Mouse (Mus musculus): ENCODE results near the gene Kmt2a.

Gene Kmt2a

DNA sequence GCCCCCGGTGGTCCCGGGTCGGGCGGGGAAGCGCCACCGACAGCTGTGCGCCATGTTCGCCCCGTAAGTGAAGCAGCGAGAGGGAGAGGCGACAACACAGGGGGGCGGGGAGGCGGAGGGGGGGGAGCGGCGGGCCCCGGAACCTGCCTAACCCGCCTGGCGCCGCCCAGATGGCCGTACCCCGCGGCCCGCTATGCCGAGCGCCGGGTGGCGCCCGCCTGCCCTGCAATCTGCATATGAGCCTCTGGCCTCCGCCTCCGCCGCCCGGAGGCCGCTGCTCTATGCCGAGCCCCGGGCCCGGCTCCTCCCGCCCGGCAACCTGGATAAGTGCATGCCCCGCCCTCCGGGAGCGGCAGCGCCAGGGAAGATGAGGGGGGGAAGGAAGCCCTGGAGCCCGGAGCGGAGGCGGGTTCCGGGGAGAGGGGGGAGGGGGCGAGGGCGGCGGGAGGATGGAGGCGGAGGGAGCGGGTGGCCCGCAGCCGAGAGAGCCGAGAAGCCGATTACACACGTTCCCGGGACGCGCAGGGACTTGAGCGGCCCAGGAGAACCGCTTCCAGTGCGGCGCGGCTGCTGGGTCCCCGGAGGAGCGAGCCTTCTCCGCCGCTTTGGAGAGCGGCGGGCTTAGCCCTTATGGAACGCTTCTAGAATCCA is at the start of gene Kmt2a:
TSS of gene Kmt2a (minus strand) at position 76 of the 651 bp plus-strand sequence.
- CTCF ChIA-PET, result interaction anchor here (0.6 to 1.3 kb wide), 9 partner anchors 15 to 424 kb away, joined by 3 to 8 read pairs (median 5); no protein-coding TSS in a partner anchor
- POLR2A ChIA-PET, result interaction anchor here in 3 of 4 experiments (0.5 to 2.5 kb wide), 34 partner anchors 9 to 1982 kb away, joined by 3 to 11 read pairs (median 5); partner anchors contain the start of genes Atp5l (in 2 of the 3), Ube4a (in 2 of the 3), Arcn1 (in 1 of the 3) and Ift46 (in 1 of the 3)

DNA sequence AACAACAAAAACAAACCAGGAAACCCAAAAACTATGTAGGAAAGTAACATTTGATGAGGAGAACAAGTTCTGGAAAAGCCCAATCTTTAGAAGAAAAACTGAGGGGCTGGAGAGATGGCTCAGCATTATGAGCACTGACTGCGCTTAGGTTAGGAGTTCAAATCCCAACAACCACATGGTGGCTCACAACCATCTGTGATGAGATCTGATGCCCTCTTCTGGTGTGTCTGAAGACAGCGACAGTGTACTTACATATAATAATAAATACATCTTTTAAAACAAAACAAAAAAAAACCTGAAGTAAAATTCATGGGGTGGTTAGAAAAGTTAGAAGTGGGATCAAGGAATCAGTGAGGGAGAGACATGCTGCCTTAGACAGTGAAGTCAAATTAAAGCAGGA is 40.4 kb upstream of the Kmt2a start:
- CTCF ChIA-PET, result interaction anchor here in 1 of 4 experiments (1.3 to 1.7 kb wide), 2 partner anchors 224 to 236 kb away, joined by 4 read pairs; no protein-coding TSS in a partner anchor
- POLR2A ChIA-PET, result interaction anchor here (1.0 to 5.2 kb wide), 12 partner anchors 9 to 428 kb away, joined by 3 to 74 read pairs (median 6); partner anchors contain the start of genes Ube4a (in 3 of the 4), Arcn1 (in 1 of the 4) and Ift46 (in 1 of the 4)

DNA sequence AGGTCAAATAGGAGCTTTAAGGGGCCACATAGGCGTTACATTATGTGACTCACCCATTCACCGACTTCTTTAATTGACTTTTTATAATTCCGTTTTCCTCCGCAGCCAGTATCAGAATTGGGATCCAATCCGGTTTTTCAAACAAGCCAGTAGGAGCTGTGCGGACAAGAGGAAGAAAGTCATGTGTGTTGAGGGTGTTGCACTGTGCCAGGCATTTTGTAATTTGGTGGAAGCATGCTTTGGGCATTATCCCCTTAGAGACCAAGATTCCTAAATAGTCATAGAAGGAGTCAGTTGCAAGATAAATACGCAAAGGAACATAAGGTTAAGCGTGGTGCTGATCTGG is 40.0 kb upstream of the Kmt2a start:
- ChIA-PET POLR2A (interaction anchor here (0.7 to 5.2 kb wide), 27 partner anchors 10 to 491 kb away, joined by 3 to 74 read pairs (median 6); partner anchors contain the start of genes Ube4a (in 4 of the 4), Arcn1 (in 2 of the 4) and Ift46 (in 2 of the 4)), CTCF (interaction anchor here (0.6 to 1.7 kb wide), 9 partner anchors 46 to 269 kb away, joined by 3 to 4 read pairs (median 4); no protein-coding TSS in a partner anchor)

- ChIA-PET CTCF (interaction anchor here (0.6 to 1.9 kb wide), 12 partner anchors 46 to 268 kb away, joined by 3 to 5 read pairs (median 4); no protein-coding TSS in a partner anchor), POLR2A (interaction anchor here (0.6 to 5.2 kb wide), 36 partner anchors 8 to 492 kb away, joined by 3 to 74 read pairs (median 4); partner anchors contain the start of genes Ube4a (in 4 of the 4), Arcn1 (in 2 of the 4) and Ift46 (in 2 of the 4))
These were observed 39.5 kb upstream of the Kmt2a start, which contains the start of gene Atp5l for GRCm38 (mm10) chr9:44920374-44921122. TSS of gene Atp5l (minus strand) at chr9:44920742.

DNA sequence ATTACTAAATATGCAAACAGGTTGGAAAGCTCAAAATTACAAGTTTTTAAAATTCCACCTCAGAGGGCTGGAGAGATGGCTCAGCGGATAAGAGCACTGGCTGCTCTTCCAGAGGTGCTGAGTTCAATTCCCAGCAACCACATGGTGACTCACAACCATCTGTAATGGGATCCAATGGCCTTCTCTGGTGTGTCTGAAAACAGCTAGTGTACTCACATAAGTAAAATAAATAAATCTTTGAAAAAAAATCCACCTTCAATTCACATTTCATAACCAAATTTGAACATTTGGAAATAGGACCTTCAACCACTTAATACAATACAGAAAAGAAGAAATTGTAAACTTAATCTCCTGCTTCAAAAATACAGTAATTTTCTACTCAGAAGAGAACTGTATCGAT is 38.5 kb upstream of the Kmt2a start:
- ChIA-PET CTCF (interaction anchor here in 2 of 4 experiments (0.8 to 1.9 kb wide), 8 partner anchors 12 to 267 kb away, joined by 3 to 5 read pairs (median 4); no protein-coding TSS in a partner anchor), POLR2A (interaction anchor here (0.6 to 5.2 kb wide), 30 partner anchors 9 to 493 kb away, joined by 3 to 74 read pairs (median 5); partner anchors contain the start of genes Ube4a (in 3 of the 4), Arcn1 (in 1 of the 4), Ift46 (in 1 of the 4) and Mpzl3 (in 1 of the 4))

GRCm38 (mm10) chr9:44916196-44916595 is 35.1 kb upstream of the Kmt2a start:
- CTCF ChIA-PET, result no interaction called here

DNA sequence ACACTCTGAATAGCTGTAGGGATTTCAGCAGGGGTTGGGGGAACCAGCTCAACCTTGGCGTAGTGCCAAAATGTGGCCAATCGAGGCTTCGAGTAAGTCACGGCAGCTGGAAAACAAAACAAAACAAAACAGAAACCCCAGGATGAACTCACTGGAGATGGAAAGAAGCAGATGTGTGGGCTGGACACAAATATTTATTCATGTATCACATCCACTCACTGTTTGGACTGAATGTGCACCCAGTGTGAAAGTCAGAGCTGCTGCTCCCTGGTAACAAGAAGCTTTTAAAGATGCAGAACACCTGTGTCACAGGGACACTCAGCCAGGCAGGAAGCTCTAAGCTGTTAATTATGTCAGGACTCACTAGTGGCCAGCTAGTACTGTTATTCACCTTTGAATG is 33.6 kb upstream of the Kmt2a start:
- POLR2A ChIA-PET, result interaction anchor here in 2 of 4 experiments (0.6 to 1.3 kb wide), 5 partner anchors 9 to 420 kb away, joined by 3 to 8 read pairs (median 3); no protein-coding TSS in a partner anchor
- CTCF ChIA-PET, result interaction anchor here in 3 of 4 experiments (0.7 to 1.2 kb wide), 3 partner anchors 73 to 1846 kb away, joined by 3 read pairs; no protein-coding TSS in a partner anchor

More at GRCm38 (mm10) chr9:44916196-44916595, 35.1 kb upstream of the Kmt2a start:
- POLR2A ChIA-PET, result no interaction called here

- ChIA-PET CTCF (interaction anchor here in 1 of 4 experiments (1.0 kb wide), 1 partner anchor 54 kb away, joined by 3 read pairs; the partner anchor contains the start of gene Ube4a), POLR2A (interaction anchor here in 2 of 4 experiments (0.9 to 9.8 kb wide), 6 partner anchors 9 to 73 kb away, joined by 3 to 74 read pairs (median 4); partner anchors contain the start of gene Atp5l (in 2 of the 2))
These were observed 30.3 kb upstream of the Kmt2a start for GRCm38 (mm10) chr9:44911365-44911764.

GRCm38 (mm10) chr9:44905620-44906019 is 24.5 kb upstream of the Kmt2a start:
- CTCF ChIA-PET, result no interaction called here
- POLR2A ChIA-PET, result interaction anchor here in 1 of 4 experiments (1.0 to 9.8 kb wide), 2 partner anchors 15 to 144 kb away, joined by 4 to 74 read pairs; partner anchors contain the start of gene Atp5l

DNA sequence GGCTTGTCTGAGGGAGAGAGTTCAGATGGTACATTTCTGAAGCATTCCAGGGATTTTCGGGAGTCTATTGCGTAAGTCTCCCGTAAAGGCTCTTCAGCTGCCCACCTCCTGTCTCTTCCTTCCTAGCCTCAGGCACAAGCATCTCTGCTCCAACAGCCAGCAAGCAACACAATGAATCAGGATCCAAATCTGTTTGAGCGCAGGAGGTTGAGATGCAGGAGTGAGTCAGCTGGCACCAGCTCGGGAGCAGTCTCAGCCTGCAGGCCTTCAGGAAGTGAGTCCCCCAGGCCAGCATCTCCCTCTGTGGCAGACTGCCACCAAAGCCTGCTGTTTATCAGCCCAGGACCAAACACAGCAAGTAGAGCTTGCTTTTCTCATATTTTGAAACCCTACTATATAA is 23.9 kb upstream of the Kmt2a start:
- ChIA-PET CTCF (no interaction called here), POLR2A (interaction anchor here in 2 of 4 experiments (0.6 to 9.8 kb wide), 4 partner anchors 10 to 143 kb away, joined by 3 to 74 read pairs (median 4); partner anchors contain the start of gene Atp5l (in 1 of the 2))

- CTCF ChIA-PET, result interaction anchor here in 2 of 4 experiments (0.6 to 0.7 kb wide), 2 partner anchors 66 to 418 kb away, joined by 3 to 10 read pairs; no protein-coding TSS in a partner anchor
- POLR2A ChIA-PET, result interaction anchor here in 1 of 4 experiments (0.6 to 9.8 kb wide), 2 partner anchors 17 to 28 kb away, joined by 3 to 74 read pairs; partner anchors contain the start of gene Atp5l
These were observed 22.8 kb upstream of the Kmt2a start for GRCm38 (mm10) chr9:44903856-44904255.

GRCm38 (mm10) chr9:44900402-44900801 is 19.3 kb upstream of the Kmt2a start:
- ChIA-PET CTCF (interaction anchor here in 1 of 4 experiments (0.6 kb wide), 1 partner anchor 165 kb away, joined by 3 read pairs; no protein-coding TSS in a partner anchor), POLR2A (interaction anchor here in 1 of 4 experiments (0.6 to 2.1 kb wide), 4 partner anchors 8 to 59 kb away, joined by 3 to 8 read pairs (median 4); no protein-coding TSS in a partner anchor)

- POLR2A ChIA-PET, result interaction anchor here in 1 of 4 experiments (1.4 to 2.1 kb wide), 4 partner anchors 9 to 62 kb away, joined by 3 to 8 read pairs (median 4); no protein-coding TSS in a partner anchor
These were observed 18.6 kb upstream of the Kmt2a start for GRCm38 (mm10) chr9:44899716-44900115.

DNA sequence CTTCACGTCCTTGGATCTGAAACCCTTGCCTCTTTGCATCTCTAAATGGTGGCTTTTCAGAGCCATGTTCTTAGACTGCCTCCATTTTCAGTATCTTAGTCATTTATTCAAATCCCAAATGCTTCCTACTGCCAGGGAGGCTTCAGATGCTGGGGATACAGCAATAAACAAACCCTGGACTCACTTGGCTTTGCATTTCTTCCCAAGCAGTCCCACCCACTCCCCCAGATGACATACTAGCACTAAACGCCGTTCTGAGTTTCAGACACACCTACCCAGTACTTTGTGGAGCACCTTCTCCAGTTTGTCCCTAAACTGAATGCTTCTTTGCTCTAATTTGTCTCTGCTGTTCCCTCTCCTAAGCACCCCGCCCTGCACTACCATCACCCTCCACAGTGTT is 15.9 kb upstream of the Kmt2a start:
- ChIA-PET POLR2A (interaction anchor here in 2 of 4 experiments (1.0 to 2.0 kb wide), 4 partner anchors 13 to 129 kb away, joined by 3 to 9 read pairs (median 5); partner anchors contain the start of gene Atp5l (in 1 of the 2)), CTCF (no interaction called here)

More at GRCm38 (mm10) chr9:44899716-44900115, 18.6 kb upstream of the Kmt2a start:
- CTCF ChIA-PET, result interaction anchor here in 1 of 4 experiments (0.6 kb wide), 1 partner anchor 164 kb away, joined by 3 read pairs; no protein-coding TSS in a partner anchor

- CTCF ChIA-PET, result no interaction called here
- POLR2A ChIA-PET, result interaction anchor here in 2 of 4 experiments (0.6 to 2.2 kb wide), 5 partner anchors 10 to 292 kb away, joined by 3 to 9 read pairs (median 3); no protein-coding TSS in a partner anchor
These were observed 11.6 kb upstream of the Kmt2a start for GRCm38 (mm10) chr9:44892664-44893063.

- CTCF ChIA-PET, result interaction anchor here in 1 of 4 experiments (0.5 kb wide), 1 partner anchor 18 kb away, joined by 16 read pairs; no protein-coding TSS in a partner anchor
These were observed 10.1 kb upstream of the Kmt2a start for GRCm38 (mm10) chr9:44891210-44891609.

GRCm38 (mm10) chr9:44890122-44890521 is 9.0 kb upstream of the Kmt2a start:
- CTCF ChIA-PET, result no interaction called here
- POLR2A ChIA-PET, result interaction anchor here in 2 of 4 experiments (0.7 to 1.5 kb wide), 2 partner anchors 8 to 1447 kb away, joined by 3 to 5 read pairs; partner anchors contain the start of gene Kmt2a (in 1 of the 2)

More at GRCm38 (mm10) chr9:44891210-44891609, 10.1 kb upstream of the Kmt2a start:
- POLR2A ChIA-PET, result interaction anchor here in 2 of 4 experiments (0.9 to 2.2 kb wide), 5 partner anchors 9 to 76 kb away, joined by 3 to 9 read pairs (median 3); partner anchors contain the start of gene Atp5l (in 1 of the 2)
